Mouse (Mus musculus): ENCODE data around the gene Ugt1a6b. TPM values are rescaled to one million over a fixed set of nuclear protein-coding genes. Genes with fewer than 3 reads are reported as not detected.

Ugt1a6b gene
- polyA plus RNA-seq, 1 experiment = 0.13 TPM

DNA sequence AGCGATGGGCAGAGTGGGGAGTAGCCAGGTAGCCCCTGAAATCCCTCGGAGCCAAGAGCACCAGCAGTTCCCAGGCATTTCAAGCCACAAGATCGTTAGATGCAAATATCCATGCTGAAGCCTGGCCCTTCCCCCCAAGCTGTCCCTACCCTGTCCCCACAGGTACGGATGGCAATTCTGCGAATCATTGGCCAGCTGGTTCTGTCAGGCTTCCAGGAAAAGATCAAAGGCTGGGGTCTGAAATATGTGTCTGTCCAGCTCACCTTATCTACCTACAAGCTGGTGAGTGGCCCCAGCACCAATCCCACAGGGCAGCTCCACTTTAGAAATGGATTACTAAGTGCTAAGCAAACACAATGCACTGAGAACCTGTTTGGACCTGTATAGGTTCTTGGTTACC lies 134.3 kb downstream of the Ugt1a6b start:
- no peak overlapping the region for H3K4me3 ChIP-seq (ENCODE audit: insufficient read depth, low read length)
- no peaks in the 10 kb centered on the region for H3K4me1 ChIP-seq (ENCODE audit: control insufficient read depth, insufficient read depth, low read length)
- H3K27ac ChIP-seq (ENCODE audit: insufficient read depth, low read length) = no peak overlapping the region
- TF ChIP-seq POLR2A (IDR thresholded peaks at IDR 0.05; ENCODE audit: extremely low read depth, insufficient read depth, low read length) (no peak), CTCF (IDR thresholded peaks at IDR 0.05; ENCODE audit: extremely low read depth, insufficient read depth, low read length) (no peak)

DNA sequence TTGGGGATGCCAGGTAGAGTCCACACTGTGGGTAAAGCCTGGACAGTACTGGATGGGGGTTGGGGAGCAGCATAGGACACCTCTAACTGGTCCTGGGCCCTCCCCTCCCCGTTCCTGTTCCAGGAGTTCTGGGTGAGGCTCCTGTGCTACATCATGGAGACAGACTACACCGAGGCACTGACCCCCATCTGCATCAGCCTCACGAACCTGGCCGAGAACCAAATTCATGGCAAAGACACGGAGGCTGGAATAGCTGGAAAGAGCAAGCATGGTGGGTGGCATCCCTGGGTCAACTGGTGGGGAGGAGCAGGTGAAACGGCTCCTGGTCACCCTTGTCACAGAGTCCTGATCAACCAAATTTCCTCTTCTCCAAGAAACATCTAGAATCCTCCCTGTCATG lies 135.7 kb downstream of the Ugt1a6b start:
- no peak overlapping the region for H3K27ac ChIP-seq (ENCODE audit: insufficient read depth, low read length)
- no peaks in the 10 kb centered on the region for H3K4me1 ChIP-seq (ENCODE audit: control insufficient read depth, insufficient read depth, low read length)
- TF ChIP-seq CTCF (IDR thresholded peaks at IDR 0.05; ENCODE audit: extremely low read depth, insufficient read depth, low read length) (no peak), POLR2A (IDR thresholded peaks at IDR 0.05; ENCODE audit: extremely low read depth, insufficient read depth, low read length) (no peak)
- H3K4me3 ChIP-seq (ENCODE audit: insufficient read depth, low read length) = no peak overlapping the region

- Histone ChIP-seq H3K27ac (ENCODE audit: insufficient read depth, low read length) (no peak overlapping the region), H3K4me1 (ENCODE audit: control insufficient read depth, insufficient read depth, low read length) (no peaks in the 10 kb centered on the region), H3K4me3 (ENCODE audit: insufficient read depth, low read length) (no peak overlapping the region)
- no peak for TF ChIP-seq POLR2A (IDR thresholded peaks at IDR 0.05; ENCODE audit: extremely low read depth, insufficient read depth, low read length)
- no peak for TF ChIP-seq CTCF (IDR thresholded peaks at IDR 0.05; ENCODE audit: extremely low read depth, insufficient read depth, low read length)
These were observed 137.0 kb downstream of the Ugt1a6b start for GRCm38 (mm10) chr1:88240072-88240471.

DNA sequence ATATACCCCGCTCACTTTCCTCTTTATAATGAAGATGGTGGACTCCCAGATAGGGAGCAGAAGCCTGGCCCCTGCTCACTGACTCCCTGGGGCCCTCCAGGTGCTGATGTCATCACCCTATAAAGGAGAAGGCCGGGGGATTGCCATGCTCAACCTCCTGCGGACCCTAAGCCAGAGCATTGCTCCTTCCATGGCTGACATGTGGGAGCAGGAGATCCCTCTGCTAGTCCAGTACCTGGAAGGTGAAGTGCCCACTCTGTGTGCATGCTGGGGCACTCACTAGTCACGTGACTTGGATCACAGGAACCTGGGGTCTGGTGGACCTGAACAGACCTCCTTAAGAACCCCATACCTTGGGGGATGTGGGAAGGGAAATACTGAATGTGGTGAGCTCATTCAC lies 137.5 kb downstream of the Ugt1a6b start:
- Histone ChIP-seq H3K4me3 (ENCODE audit: insufficient read depth, low read length) (no peak overlapping the region), H3K4me1 (ENCODE audit: control insufficient read depth, insufficient read depth, low read length) (no peaks in the 10 kb centered on the region), H3K27ac (ENCODE audit: insufficient read depth, low read length) (no peak overlapping the region)
- TF ChIP-seq POLR2A (IDR thresholded peaks at IDR 0.05; ENCODE audit: extremely low read depth, insufficient read depth, low read length) (no peak), CTCF (IDR thresholded peaks at IDR 0.05; ENCODE audit: extremely low read depth, insufficient read depth, low read length) (no peak)

GRCm38 (mm10) chr1:88243861-88244260 lies 140.8 kb downstream of the Ugt1a6b start:
- no peak for TF ChIP-seq POLR2A (IDR thresholded peaks at IDR 0.05; ENCODE audit: extremely low read depth, insufficient read depth, low read length)
- TF ChIP-seq CTCF (IDR thresholded peaks at IDR 0.05; ENCODE audit: extremely low read depth, insufficient read depth, low read length) = no peak
- Histone ChIP-seq H3K4me1 (ENCODE audit: control insufficient read depth, insufficient read depth, low read length) (no peaks in the 10 kb centered on the region), H3K4me3 (ENCODE audit: insufficient read depth, low read length) (no peak overlapping the region), H3K27ac (ENCODE audit: insufficient read depth, low read length) (no peak overlapping the region)

DNA sequence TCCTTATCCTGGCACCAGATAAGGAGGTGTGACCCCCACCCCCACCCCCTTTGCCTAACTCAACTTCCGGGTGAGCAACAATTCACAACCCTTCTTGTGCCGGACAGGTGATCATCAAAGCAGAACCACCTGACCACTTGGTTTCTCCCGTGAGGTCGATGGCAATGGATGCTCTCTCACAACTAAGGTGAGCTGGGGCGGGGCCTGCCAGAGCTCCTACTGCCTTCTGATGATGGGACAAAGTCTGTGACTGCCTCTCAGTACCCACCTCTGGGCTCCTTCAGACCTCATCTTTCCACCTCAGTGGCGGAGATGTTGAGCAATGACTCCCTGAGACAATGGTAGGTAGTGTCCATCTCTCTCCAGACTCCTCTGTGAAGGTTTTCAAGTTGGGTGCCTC lies 142.8 kb downstream of the Ugt1a6b start:
- TF ChIP-seq POLR2A (IDR thresholded peaks at IDR 0.05; ENCODE audit: extremely low read depth, insufficient read depth, low read length) (no peak), CTCF (IDR thresholded peaks at IDR 0.05; ENCODE audit: extremely low read depth, insufficient read depth, low read length) (no peak)
- Histone ChIP-seq H3K4me1 (ENCODE audit: control insufficient read depth, insufficient read depth, low read length) (no peaks in the 10 kb centered on the region), H3K4me3 (ENCODE audit: insufficient read depth, low read length) (no peak overlapping the region), H3K27ac (ENCODE audit: insufficient read depth, low read length) (no peak overlapping the region)

DNA sequence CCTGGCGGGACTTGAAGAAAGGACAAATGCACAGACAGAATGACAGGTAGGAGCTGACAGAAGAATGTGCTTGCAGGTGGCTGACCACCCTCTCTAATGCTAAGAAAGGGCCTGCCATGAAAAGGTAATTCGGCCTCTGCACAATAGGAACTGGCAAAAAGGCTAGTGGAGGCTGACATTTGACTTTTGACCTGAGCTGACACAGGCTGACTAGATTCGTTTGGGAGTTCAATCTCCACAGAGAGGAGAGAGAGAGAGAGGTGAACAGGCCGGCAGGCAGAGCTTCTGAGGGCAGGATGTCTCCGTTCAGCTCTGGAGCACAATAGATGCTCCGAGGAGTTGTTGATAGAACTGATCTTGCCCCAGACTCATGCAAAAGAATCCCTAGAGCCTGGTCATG lies 143.3 kb downstream of the Ugt1a6b start:
- H3K4me3 ChIP-seq (ENCODE audit: insufficient read depth, low read length) = no peak overlapping the region
- TF ChIP-seq CTCF (IDR thresholded peaks at IDR 0.05; ENCODE audit: extremely low read depth, insufficient read depth, low read length) (no peak), POLR2A (IDR thresholded peaks at IDR 0.05; ENCODE audit: extremely low read depth, insufficient read depth, low read length) (no peak)
- no peaks in the 10 kb centered on the region for H3K4me1 ChIP-seq (ENCODE audit: control insufficient read depth, insufficient read depth, low read length)

GRCm38 (mm10) chr1:88247660-88248059 lies 144.6 kb downstream of the Ugt1a6b start:
- Histone ChIP-seq H3K4me3 (ENCODE audit: insufficient read depth, low read length) (no peak overlapping the region), H3K4me1 (ENCODE audit: control insufficient read depth, insufficient read depth, low read length) (no peaks in the 10 kb centered on the region), H3K27ac (ENCODE audit: insufficient read depth, low read length) (no peak overlapping the region)
- TF ChIP-seq POLR2A (IDR thresholded peaks at IDR 0.05; ENCODE audit: extremely low read depth, insufficient read depth, low read length) (no peak), CTCF (IDR thresholded peaks at IDR 0.05; ENCODE audit: extremely low read depth, insufficient read depth, low read length) (no peak)

More for the DNA sequence above, 143.3 kb downstream of the Ugt1a6b start:
- H3K27ac ChIP-seq (ENCODE audit: insufficient read depth, low read length) = no peak overlapping the region

DNA sequence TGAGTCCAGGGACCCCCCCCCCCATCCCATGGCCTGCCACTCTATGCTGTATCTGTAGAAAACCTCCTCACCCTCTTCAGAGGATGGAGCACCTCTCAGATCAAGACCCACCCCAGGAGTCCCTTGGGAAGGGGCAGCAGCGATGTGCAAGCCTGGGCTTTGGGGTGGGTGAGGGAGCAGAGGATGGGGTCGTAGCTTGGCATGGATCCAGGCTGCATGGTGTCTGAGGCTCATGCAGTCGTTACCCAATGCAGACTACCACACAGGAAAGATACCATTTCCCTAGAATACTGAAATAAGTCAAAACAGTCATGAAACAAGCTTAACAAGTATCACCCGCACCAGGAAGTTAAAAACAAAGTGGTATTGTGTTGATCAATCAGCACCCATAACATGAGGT lies 145.6 kb downstream of the Ugt1a6b start:
- no peak for TF ChIP-seq CTCF (IDR thresholded peaks at IDR 0.05; ENCODE audit: extremely low read depth, insufficient read depth, low read length)
- no peak for TF ChIP-seq POLR2A (IDR thresholded peaks at IDR 0.05; ENCODE audit: extremely low read depth, insufficient read depth, low read length)
- H3K27ac ChIP-seq (ENCODE audit: insufficient read depth, low read length) = no peak overlapping the region
- H3K4me1 ChIP-seq (ENCODE audit: control insufficient read depth, insufficient read depth, low read length) = no peaks in the 10 kb centered on the region
- no peak overlapping the region for H3K4me3 ChIP-seq (ENCODE audit: insufficient read depth, low read length)

DNA sequence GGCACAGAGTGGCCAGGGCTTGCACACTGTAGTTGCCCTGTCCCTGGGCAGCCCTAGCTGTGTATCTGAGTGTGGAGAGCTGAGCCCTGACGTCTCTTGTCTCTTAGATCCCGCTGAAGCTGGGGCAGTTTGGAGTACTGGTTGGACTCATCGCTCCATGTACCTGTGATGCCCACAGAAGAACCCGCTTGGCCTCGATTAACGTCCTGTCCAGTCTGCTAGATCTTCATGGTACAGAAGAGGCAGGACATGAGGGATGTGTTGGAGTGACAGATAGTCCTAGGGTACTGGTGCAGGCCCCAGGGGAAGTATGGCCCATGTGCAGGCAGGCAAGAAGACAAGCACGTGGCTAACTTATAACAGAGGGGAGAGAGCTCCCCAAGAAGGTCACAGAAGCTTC lies 146.5 kb downstream of the Ugt1a6b start:
- Histone ChIP-seq H3K4me3 (ENCODE audit: insufficient read depth, low read length) (no peak overlapping the region), H3K4me1 (ENCODE audit: control insufficient read depth, insufficient read depth, low read length) (no peaks in the 10 kb centered on the region), H3K27ac (ENCODE audit: insufficient read depth, low read length) (no peak overlapping the region)
- TF ChIP-seq CTCF (IDR thresholded peaks at IDR 0.05; ENCODE audit: extremely low read depth, insufficient read depth, low read length) (no peak), POLR2A (IDR thresholded peaks at IDR 0.05; ENCODE audit: extremely low read depth, insufficient read depth, low read length) (no peak)

DNA sequence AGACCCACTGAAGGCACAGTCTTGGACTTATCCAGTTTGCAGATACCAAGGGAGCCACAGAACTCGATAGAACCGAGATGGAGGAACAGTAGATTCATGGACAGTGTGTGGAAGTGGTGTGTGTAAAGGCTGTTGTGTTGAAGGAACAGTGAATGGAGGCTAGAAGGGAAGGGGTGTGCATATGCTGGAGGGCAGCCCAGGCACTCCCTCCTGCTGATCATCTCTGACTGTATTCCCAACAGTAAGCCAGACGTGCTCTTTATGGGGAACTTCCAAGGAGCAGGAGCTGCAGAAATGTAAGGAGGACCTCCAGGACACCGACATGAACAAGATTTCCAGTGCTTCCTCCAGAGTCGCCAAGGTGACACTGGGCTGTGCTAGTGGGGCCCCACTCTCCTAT lies 147.0 kb downstream of the Ugt1a6b start:
- H3K4me1 ChIP-seq (ENCODE audit: control insufficient read depth, insufficient read depth, low read length) = no peaks in the 10 kb centered on the region
- TF ChIP-seq CTCF (IDR thresholded peaks at IDR 0.05; ENCODE audit: extremely low read depth, insufficient read depth, low read length) = no peak
- no peak for TF ChIP-seq POLR2A (IDR thresholded peaks at IDR 0.05; ENCODE audit: extremely low read depth, insufficient read depth, low read length)
- no peak overlapping the region for H3K27ac ChIP-seq (ENCODE audit: insufficient read depth, low read length)
- H3K4me3 ChIP-seq (ENCODE audit: insufficient read depth, low read length) = no peak overlapping the region

Measured in cortical plate, adult 2 months (tissue).